Mouse (Mus musculus) ovary, adult 10 weeks (tissue): ENCODE data around the gene Gtf2f1. TPM values are rescaled to one million over a fixed set of nuclear protein-coding genes. Genes with fewer than 3 reads are reported as not detected.

Source experiments
- polyA plus RNA-seq: library from polyadenylated mRNA; stranded (reverse); fragments of 350-450 nt; fragmentation: Illumina TruSeq; extraction: RNeasy Lipid Tissue Mini Kit (QIAGEN cat#74804); gene quantifications from one replicate; pipeline ENCODE4 v1.2.3, GENCODE M21; 2014

Gene Gtf2f1
- 3.4 TPM for polyA plus RNA-seq

DNA sequence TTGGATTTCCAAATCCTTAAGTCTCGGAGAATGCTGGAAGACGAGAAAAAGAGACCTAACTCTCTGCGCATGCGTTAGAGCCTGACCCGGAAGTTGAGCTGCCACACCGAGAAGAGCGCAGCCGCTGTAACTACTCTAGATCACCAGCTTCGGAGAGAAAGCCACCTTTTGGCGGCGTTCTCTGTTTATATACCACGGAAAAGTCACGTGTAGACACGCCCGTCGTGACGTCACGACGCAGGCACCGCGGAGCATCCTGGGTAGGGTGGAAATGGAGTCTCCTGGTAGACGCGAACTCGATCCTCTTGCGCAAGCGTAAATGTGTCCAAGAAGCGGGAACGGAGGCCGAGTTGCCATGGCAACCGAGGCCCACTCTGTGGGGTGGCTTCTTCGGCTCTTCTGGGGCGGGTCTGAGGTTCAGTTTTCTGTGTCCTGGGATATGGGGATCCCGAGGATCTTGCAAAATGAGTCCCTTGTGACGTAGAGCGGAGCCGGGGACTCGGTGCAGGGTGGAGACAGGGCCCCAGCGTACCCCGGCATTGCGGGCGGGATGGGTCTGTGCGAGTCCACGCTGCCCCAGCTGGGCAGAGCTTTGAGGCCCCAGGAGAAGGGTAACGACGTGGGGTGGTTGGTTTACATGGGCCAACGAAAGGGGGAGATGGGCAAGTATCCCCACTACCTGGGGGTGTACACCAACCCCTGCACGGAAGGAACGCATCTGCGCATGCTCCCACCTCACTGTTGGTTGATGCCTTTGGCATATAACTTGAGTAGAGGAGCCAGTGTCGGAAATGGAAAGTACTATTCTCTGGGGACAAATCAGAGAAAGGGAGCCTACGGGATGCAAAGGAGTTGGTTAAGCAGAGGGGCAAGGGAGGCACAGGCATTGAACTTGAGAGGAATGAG, at the start of gene Gtf2f1, which contains the start of gene Gm17949:
Gene Gtf2f1 (minus strand): TSS at position 53 of the 906 bp plus-strand sequence.
Gene Gm17949 (plus strand): TSS at position 234 of the 906 bp plus-strand sequence.

DNA sequence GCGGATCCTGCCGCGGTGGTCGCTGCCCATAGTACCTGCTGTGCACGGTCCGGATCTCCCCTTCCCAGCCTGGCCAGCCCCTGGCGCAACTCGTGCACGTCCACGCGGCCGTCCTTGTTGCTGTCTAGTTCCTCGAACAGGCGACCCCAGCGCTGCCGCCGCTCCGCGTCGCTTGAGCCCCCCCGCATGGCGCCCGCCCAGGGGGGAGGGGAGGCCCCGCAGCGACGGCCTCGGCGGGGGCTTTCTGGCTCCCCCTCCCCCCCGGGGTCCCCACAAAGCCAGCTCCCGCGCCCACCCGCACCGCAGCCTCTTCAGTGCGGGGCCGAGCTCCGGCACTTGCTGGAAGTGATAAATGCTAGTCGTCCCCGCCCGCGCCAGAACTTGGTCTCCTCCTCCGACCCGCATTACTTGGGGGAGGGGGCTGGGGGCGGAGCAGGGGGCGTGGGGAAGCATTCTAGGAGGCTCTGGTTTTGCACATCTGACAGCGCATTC, 48.4 kb upstream of the Gtf2f1 start, which contains the start of gene Slc25a23:
Gene Slc25a23 (minus strand): TSS at position 378 of the 492 bp plus-strand sequence.

DNA sequence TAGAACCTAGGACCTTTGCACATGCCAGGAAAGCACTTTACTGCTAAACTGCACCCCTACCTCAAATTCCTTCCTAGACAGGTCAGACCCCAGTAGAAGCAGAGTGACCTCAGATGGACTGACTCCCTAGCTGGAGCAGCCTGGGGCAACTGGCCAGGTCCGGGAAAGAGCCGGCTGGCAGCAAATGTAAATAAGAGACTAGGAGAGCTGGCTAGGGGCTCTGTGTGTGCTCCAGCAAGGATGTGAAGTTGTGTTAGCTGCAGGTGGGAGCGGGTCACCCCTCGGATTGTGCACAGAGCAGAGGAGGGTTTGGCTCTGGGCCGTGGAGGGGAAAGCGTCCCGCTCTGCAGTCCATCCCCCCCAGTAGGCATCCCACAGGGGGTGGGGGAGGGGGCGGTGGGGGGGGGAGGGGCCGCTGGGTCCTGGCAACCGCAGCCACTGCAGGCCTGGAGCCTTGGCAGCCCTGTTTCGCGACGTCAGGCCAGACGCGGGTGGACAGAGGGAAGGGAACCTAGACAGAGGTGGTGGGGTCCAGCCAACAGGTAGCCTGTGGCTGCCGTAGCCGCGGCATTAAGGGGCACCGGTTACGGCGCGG, 47.9 kb upstream of the Gtf2f1 start, which contains the start of gene Crb3:
Gene Crb3 (plus strand): TSS at position 215 of the 595 bp plus-strand sequence.

DNA sequence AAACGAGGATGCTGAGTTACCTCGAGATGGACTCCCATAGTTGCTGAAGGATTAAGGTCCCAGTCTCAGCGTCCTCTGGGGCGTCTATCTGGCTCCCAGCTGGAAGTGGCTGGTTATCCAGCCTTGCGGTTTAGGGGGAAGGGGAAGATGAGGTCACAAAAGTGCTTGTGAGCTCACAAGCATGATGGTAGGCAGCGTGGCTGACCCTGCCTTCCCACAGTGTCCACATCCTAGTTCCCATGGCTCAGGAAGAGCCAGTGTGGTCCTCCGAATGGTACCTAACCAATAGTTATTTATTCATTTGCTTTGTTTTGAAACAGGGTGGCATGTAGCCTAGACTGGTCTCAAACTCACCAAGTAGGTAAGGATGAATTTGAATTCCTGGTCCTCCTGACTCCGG, 30.5 kb upstream of the Gtf2f1 start, which contains the start of gene Slc25a41:
Gene Slc25a41 (minus strand): TSS at position 101 of the 400 bp plus-strand sequence.

DNA sequence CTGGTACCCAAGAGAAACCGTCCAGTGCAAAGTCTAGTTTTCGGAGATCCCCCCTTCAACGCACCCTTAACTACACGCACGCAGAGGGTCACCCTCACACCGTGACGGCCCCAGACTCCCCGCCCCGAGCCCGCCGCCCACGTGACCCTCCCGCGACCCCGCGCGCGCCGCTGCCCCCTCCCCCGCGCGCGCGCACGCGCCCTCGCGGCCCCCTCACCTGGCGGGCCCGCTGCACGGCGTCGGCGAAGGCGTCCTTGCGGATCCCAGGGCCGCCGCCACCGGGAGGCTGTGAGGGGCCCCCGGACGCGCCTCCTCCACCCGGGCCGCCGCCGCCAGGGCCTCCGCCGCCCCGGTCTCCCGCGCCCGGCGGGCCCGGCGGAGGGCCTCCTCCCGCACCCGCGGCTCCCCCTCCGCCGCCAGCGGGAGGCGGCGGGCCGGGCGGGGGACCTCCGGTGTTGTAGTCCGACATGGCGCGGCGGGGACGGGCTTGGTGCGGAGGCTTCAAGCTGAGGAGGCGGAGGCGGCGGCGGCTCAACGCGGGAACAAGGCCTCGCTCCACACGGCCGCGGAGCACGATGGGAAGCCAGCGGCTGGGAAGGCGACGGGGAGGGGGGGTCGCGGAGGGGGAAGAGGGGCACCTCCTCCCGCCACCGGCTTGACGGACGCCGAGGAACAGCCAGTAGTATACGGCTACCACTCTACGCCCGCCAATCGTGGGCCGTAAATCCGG, 20.0 kb upstream of the Gtf2f1 start, which contains the start of gene Khsrp:
Gene Khsrp (minus strand): TSS at position 592 of the 730 bp plus-strand sequence.

DNA sequence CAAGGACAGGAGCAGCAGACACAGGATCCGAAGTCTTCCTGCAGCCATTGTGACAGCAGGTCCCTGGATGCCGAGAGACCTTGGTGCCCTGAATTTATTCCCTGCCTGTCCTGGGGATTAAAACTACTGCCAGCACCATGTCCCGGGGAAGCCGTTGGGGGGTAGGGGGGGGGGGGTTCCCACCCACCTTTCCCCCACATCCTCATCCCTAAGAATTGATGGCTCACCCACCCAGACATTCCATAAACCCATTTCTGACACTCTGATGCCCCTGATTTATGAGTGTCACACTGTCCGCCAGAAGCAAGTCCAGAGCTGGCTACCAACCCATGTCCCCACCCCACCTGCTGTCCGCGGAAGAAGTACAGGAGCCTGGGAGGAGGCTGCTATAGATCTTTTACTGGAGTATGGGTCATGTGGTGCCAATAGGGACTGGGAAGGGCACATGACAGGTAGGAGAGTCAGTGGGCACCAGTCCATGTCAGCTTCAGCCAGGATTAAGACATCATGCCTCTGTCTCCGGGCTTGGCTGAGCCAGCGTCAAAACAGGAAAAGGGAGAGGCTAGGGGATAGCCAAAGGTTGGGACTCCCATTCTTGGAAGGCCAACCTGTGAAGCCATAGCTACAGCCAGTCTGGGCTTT, 11.0 kb downstream of the Gtf2f1 start, which contains the start of gene Pspn:
Gene Pspn (minus strand): TSS at position 51 of the 642 bp plus-strand sequence.

DNA sequence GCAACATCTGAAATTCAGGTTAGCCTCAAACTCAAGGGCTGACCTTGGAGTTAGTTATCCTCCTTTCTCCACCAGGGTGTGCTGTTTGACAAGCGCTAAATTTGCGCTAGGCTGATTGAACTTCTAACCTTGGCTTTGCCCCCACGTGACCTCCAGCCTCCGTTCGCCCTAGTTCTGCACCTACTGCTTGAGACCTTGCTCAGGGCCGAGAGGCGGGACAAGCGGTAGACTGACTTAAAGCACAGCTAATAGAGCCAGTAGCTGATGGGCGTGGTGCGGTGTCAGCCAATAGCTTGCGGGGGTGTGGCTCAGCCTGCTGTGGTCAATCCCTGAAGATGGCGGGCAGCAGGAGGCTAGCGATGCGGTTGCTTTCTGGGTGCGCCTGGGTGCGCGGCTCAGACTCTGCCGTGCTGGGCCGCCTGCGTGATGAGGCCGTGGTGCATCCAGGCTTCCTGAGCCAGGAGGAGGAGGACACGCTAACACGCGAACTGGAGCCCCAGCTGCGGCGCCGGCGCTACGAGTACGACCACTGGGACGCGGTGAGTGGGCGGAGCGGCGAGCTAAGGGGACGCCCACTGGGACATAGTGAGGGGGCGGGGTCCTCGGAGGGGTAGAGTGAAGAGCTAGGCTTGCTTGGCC, 13.9 kb downstream of the Gtf2f1 start, which contains the start of gene Alkbh7:
Gene Alkbh7 (plus strand): TSS at position 311 of the 639 bp plus-strand sequence.

DNA sequence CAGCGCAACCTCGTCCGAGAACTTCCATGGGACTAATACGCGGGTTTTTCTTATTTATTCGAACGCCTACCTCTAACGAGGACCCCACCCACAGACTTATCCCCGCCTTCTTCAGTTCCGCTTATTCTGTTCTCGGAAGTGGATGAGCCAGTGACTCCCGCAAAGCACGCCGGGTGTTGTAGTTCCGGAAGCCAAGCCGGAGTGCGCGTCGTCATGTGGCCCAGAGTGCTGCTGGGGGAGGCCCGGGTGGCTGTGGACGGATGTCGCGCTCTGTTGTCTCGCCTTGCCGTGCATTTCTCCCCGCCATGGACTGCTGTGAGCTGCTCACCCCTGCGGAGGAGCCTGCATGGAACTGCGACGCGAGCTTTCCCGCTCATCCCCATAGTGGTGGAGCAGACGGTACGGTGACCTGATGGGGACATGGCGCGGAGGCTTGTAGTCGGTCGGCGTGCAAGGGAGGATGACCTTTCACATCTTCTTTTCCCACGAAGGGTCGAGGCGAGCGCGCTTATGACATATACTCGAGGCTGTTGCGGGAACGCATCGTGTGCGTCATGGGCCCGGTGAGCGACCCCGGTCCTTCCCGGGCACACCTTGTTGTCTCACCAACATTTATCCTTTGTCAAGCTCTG, 20.9 kb downstream of the Gtf2f1 start, which contains the start of gene Clpp:
Gene Clpp (plus strand): TSS at position 191 of the 632 bp plus-strand sequence.

DNA sequence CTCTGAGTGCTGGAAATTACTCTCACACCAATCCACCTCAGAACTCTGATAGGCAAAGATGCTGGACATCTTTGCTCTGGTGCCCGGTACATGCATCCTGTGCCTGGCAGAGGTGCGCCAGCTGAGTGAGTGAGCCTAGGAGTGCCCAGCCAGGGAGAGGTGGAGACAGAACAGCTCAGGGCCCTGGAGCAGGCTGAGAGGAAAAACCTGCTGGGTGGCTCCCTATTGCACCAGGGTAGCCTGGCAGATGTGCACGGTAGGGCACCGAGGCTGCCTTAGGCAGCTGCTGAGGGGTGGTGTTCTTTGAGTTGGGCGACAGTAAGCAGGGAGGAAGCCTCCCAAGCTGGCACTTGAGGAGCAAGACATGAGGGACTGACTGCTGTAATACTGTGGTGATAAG, 29.1 kb downstream of the Gtf2f1 start, which contains the start of gene Acer1:
Gene Acer1 (minus strand): TSS at position 114 of the 400 bp plus-strand sequence.

Other genes starting within 250 kb of the Gtf2f1 start
- gene Dus3l, start 246.5 kb downstream of the Gtf2f1 start, polyA plus RNA-seq = 1.1 TPM
- gene Prr22, start 241.0 kb downstream of the Gtf2f1 start, polyA plus RNA-seq = not detected
- gene Rfx2, start 180.3 kb downstream of the Gtf2f1 start, polyA plus RNA-seq = 0.26 TPM
- gene Acsbg2, start 136.8 kb downstream of the Gtf2f1 start, polyA plus RNA-seq = not detected
- gene 1700061G19Rik, start 135.8 kb downstream of the Gtf2f1 start, polyA plus RNA-seq = not detected
- gene Mllt1, start 75.9 kb downstream of the Gtf2f1 start, polyA plus RNA-seq = 0.83 TPM
- not detected for gene Acer1, start 29.2 kb downstream of the Gtf2f1 start, polyA plus RNA-seq
- gene Clpp, start 21.0 kb downstream of the Gtf2f1 start, polyA plus RNA-seq = 1.4 TPM
- gene Alkbh7, start 13.9 kb downstream of the Gtf2f1 start, polyA plus RNA-seq = 1.5 TPM
- gene Pspn, start 11.3 kb downstream of the Gtf2f1 start, polyA plus RNA-seq = not detected
- not detected for gene Gm17949, start 181 bp upstream of the Gtf2f1 start, polyA plus RNA-seq
- 12.5 TPM for gene Khsrp, start 20.2 kb upstream of the Gtf2f1 start, polyA plus RNA-seq
- gene Slc25a41, start 30.4 kb upstream of the Gtf2f1 start, polyA plus RNA-seq = not detected
- 1.6 TPM for gene Crb3, start 47.8 kb upstream of the Gtf2f1 start, polyA plus RNA-seq
- gene Slc25a23, start 48.6 kb upstream of the Gtf2f1 start, polyA plus RNA-seq = 16.6 TPM
- gene Dennd1c, start 67.2 kb upstream of the Gtf2f1 start, polyA plus RNA-seq = 1.6 TPM
- 0.66 TPM for gene Tubb4a, start 76.5 kb upstream of the Gtf2f1 start, polyA plus RNA-seq
- gene Tnfsf9, start 94.0 kb upstream of the Gtf2f1 start, polyA plus RNA-seq = 1.3 TPM
- gene Cd70, start 138.5 kb upstream of the Gtf2f1 start, polyA plus RNA-seq = not detected
- gene Tnfsf14, start 182.9 kb upstream of the Gtf2f1 start, polyA plus RNA-seq = not detected
- gene C3, start 216.8 kb upstream of the Gtf2f1 start, polyA plus RNA-seq = 151 TPM
- 1.1 TPM for gene Gpr108, start 237.2 kb upstream of the Gtf2f1 start, polyA plus RNA-seq
- gene Trip10, start 238.2 kb upstream of the Gtf2f1 start, polyA plus RNA-seq = 1.5 TPM